Mouse (Mus musculus): ENCODE measurements at regions not wholly inside any gene's neighbourhood (a gene's known extent, or its start where the extent isn't known, plus 50 kb on each side); places are given as distances from the start of the nearest gene placed in this dataset.

GRCm38 (mm10) chr7:129771876-129772275, 180.2 kb downstream of the Wdr11 start:
- in situ Hi-C loops (cut with MseI, MboI): no loop called here

GRCm38 (mm10) chr7:129772540-129773331, 181.1 kb downstream of the Wdr11 start:
- in situ Hi-C loops (cut with MseI, MboI): no loop called here

GRCm38 (mm10) chr7:129774261-129774861, 182.7 kb downstream of the Wdr11 start:
- in situ Hi-C loops (cut with MseI, MboI): no loop called here

GRCm38 (mm10) chr7:129775189-129775588, 183.5 kb downstream of the Wdr11 start:
- in situ Hi-C loops (cut with MseI, MboI): no loop called here

- in situ Hi-C loops (cut with MseI, MboI): no loop called here
Observed at GRCm38 (mm10) chr7:129778842-129779421, 187.3 kb downstream of the Wdr11 start.

GRCm38 (mm10) chr7:129779939-129780338, 188.3 kb downstream of the Wdr11 start:
- in situ Hi-C loops (cut with MseI, MboI): no loop called here

GRCm38 (mm10) chr7:129781756-129782155, 190.1 kb downstream of the Wdr11 start:
- in situ Hi-C loops (cut with MseI, MboI): no loop called here

GRCm38 (mm10) chr7:129784966-129785365, 193.3 kb downstream of the Wdr11 start:
- in situ Hi-C loops (cut with MseI, MboI): no loop called here

- in situ Hi-C loops (cut with MseI, MboI): no loop called here
Observed at GRCm38 (mm10) chr7:129787011-129787410, 195.3 kb downstream of the Wdr11 start.

GRCm38 (mm10) chr7:129787736-129788135, 196.1 kb downstream of the Wdr11 start:
- in situ Hi-C loops (cut with MseI, MboI): no loop called here

- in situ Hi-C loops (cut with MseI, MboI): no loop called here
Observed at GRCm38 (mm10) chr7:129789461-129789860, 197.8 kb downstream of the Wdr11 start.

- in situ Hi-C loops (cut with MseI, MboI): no loop called here
Observed at GRCm38 (mm10) chr7:129790590-129791449, 199.2 kb downstream of the Wdr11 start.

GRCm38 (mm10) chr7:129791450-129791820, 199.8 kb downstream of the Wdr11 start:
- in situ Hi-C loops (cut with MseI, MboI): no loop called here

GRCm38 (mm10) chr7:129793733-129794132, 202.1 kb downstream of the Wdr11 start:
- in situ Hi-C loops (cut with MseI, MboI): no loop called here

- in situ Hi-C loops (cut with MseI, MboI): no loop called here
Observed at GRCm38 (mm10) chr7:129794276-129794675, 202.6 kb downstream of the Wdr11 start.

- in situ Hi-C loops (cut with MseI, MboI): no loop called here
Observed at GRCm38 (mm10) chr7:129798525-129798924, 206.9 kb downstream of the Wdr11 start.

- in situ Hi-C loops (cut with MseI, MboI): no loop called here
Observed at GRCm38 (mm10) chr7:129800461-129800867, 208.8 kb downstream of the Wdr11 start.

- in situ Hi-C loops (cut with MseI, MboI): no loop called here
Observed at GRCm38 (mm10) chr7:129801431-129801847, 209.8 kb downstream of the Wdr11 start.

- in situ Hi-C loops (cut with MseI, MboI): no loop called here
Observed at GRCm38 (mm10) chr7:129802168-129802567, 210.5 kb downstream of the Wdr11 start.

GRCm38 (mm10) chr7:129805340-129805739, 213.7 kb downstream of the Wdr11 start:
- in situ Hi-C loops (cut with MseI, MboI): no loop called here

GRCm38 (mm10) chr7:129810141-129810540, 218.5 kb downstream of the Wdr11 start:
- in situ Hi-C loops (cut with MseI, MboI): no loop called here

GRCm38 (mm10) chr7:129810565-129810964, 218.9 kb downstream of the Wdr11 start:
- in situ Hi-C loops (cut with MseI, MboI): no loop called here
